Mouse (Mus musculus) bone marrow macrophage, adult 2 months (primary cell): ENCODE measurements around the gene Disp2.

Source experiments
- CTCF ChIP-seq: IDR thresholded peaks from 2 replicates; pipeline ENCODE4 v1.5.1; 2012; ENCODE audit warnings: low read depth, mild to moderate bottlenecking, low read length, moderate library complexity
- POLR2A ChIP-seq: IDR thresholded peaks from 2 replicates; pipeline ENCODE4 v1.6.1; 2012; ENCODE audit warnings: mild to moderate bottlenecking, low read depth, low read length, borderline replicate concordance

GRCm38 (mm10) chr2:118744621-118745020, 34.9 kb upstream of the Disp2 start:
- TF ChIP-seq POLR2A (no peak), CTCF (no peak)
